Mouse (Mus musculus): ENCODE results near the gene Nr2f1.

DNA sequence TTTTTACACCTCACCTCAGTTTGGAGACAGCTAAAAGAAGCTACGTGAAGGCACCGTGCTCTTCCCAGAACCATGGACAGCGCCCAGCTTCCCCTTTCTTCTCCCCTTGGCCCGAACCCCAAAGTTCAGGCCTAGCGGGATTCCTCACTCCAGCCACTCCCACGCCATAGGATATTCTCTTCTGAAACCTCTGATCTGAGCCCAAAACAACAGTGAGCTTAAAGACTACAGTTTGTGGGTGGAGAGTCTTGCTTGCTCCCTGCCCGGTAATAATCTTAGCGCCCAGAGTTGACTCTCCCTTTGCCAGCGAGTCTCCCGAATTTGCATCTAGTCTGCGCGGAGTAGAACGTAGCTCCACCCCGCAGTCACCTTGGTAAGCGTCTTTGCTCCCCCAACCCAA, 28.2 kb downstream of the Nr2f1 start:
- no peak for TF ChIP-seq POLR2A (IDR thresholded peaks at IDR 0.05; ENCODE audit: extremely low read depth, insufficient read depth, low read length)
- no peak for TF ChIP-seq CTCF (IDR thresholded peaks at IDR 0.05; ENCODE audit: low read depth, low read length)
